Mouse (Mus musculus) hindbrain, embryonic 10.5 days (tissue): ENCODE measurements around the gene C6. TPM values are rescaled to one million over a fixed set of nuclear protein-coding genes. Genes with fewer than 3 reads are reported as not detected.

ENCODE experiments used
- DNase-seq: peaks from one replicate; pipeline ENCODE4 v3.0.0-alpha.2; 2017; ENCODE audit warnings: low spot score
- H3K27ac ChIP-seq: fragments of 300-500 bp; sonication (generic); 2 replicates; pipeline ENCODE4 v1.5.1; 2016; ENCODE audit warnings: mild to moderate bottlenecking, moderate library complexity
- H3K27me3 ChIP-seq: fragments of 300-500 bp; sonication (generic); 2 replicates; pipeline ENCODE4 v1.6.1; 2016; ENCODE audit warnings: mild to moderate bottlenecking; ENCODE audit not compliant: poor library complexity, insufficient read depth, severe bottlenecking
- H3K36me3 ChIP-seq: fragments of 300-500 bp; sonication (generic); 2 replicates; pipeline ENCODE4 v1.6.1; 2016; ENCODE audit warnings: mild to moderate bottlenecking, moderate library complexity
- H3K4me1 ChIP-seq: fragments of 300-500 bp; sonication (generic); replicated peaks from 2 replicates; pipeline ENCODE4 v1.6.1; 2016; ENCODE audit warnings: mild to moderate bottlenecking
- H3K4me3 ChIP-seq: fragments of 300-500 bp; sonication (generic); 2 replicates; pipeline ENCODE4 v1.5.1; 2016; ENCODE audit warnings: mild to moderate bottlenecking, moderate library complexity
- H3K9me3 ChIP-seq: fragments of 300-500 bp; sonication (generic); 2 replicates; pipeline ENCODE4 v1.6.1; 2016; ENCODE audit warnings: mild to moderate bottlenecking, moderate library complexity
- WGBS: fragments of 180-500 bp; shearing (Covaris S2); methylation state at CpG from one replicate; pipeline ENCODE4 v1.1.7; 2016; 5-methylcytosine and 5-hydroxymethylcytosine counted together
- polyA plus RNA-seq: library from polyadenylated mRNA; unstranded; fragments of >200 nt; fragmentation: Nextera tagmentation; extraction: Ambion mirVana; gene quantifications from 2 replicates; pipeline ENCODE4 v1.2.1, GENCODE M21; 2016

Gene C6
- polyA plus RNA-seq, 1 experiment from 2014 or later, result not detected

DNA sequence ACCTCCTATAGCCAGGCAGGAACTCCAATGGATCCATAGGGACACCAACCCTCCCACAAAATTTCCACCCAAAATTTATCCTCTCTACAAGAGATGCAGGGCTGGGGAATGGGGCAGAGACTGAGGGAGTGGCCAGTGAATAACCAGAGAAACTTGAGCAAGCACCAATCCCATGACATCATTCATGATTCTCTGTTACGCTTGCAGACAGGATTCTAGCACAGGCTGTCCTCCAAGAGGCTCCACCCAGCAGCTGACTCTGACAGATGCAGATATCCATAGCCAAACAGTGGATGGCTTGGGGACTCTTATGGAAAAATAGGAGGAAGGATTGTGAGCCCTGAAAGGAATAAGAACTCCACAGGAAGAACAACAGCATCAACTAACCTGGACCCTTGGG, 94.2 kb downstream of the C6 start:
- no peaks in the 10 kb centered on the region for H3K36me3 ChIP-seq
- DNase-seq, result no peak
- H3K4me3 ChIP-seq, result no peak overlapping the region
- H3K4me1 ChIP-seq, result no peaks in the 10 kb centered on the region
- no peak overlapping the region for H3K27ac ChIP-seq
- peaks cover 3% of the 10 kb centered on the region; the same call in 1 of the 2 replicates for H3K9me3 ChIP-seq
- no peaks in the 10 kb centered on the region for H3K27me3 ChIP-seq
- 89% methylated on average over 1 of the region's 1 CpGs for WGBS

DNA sequence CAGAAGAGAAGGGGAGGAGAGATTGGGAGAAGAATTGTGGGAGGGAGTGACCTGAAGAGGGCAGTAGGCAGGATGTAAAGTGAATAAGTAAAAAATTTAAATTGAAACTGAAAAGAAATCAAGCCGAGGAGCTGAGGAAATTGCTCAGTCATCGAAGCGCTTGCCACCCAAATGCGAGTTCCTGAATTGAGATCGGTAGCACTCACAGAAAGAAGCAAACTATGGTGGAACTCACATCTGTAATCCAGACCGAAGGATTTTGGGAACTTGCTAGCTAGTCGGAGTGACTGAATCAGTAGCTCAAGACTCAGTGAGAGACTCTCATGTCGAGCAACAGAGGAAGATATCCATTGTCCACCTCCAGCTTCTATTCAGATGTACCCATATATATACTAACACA, 94.8 kb downstream of the C6 start:
- Histone ChIP-seq H3K9me3 (no peaks in the 10 kb centered on the region), H3K4me3 (no peak overlapping the region), H3K36me3 (no peaks in the 10 kb centered on the region), H3K27ac (no peak overlapping the region), H3K4me1 (no peaks in the 10 kb centered on the region), H3K27me3 (no peaks in the 10 kb centered on the region)
- WGBS, result 93% methylated on average over 8 of the region's 8 CpGs
- DNase-seq, result no peak

DNA sequence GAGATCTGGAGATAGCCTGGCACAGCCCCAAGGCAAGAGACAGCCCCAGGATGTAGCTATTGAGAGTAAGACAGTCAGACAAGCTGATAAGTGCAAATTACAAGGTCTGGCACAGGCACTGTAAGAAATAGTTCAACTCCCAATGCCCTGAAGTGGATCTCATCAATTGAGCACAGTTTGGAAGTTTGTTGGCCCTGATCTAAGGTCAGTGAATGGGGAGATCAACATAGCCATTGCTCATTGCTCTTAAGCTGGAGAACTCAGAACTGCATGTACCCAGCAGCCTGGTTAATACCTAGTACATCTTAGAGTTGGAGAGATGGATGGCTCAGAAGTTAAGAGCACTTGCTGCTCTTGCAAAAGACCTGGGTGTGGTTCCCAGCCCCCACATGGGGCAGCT, 100.8 kb downstream of the C6 start:
- no peaks in the 10 kb centered on the region for H3K9me3 ChIP-seq
- H3K27me3 ChIP-seq, result no peaks in the 10 kb centered on the region
- no peak overlapping the region for H3K4me3 ChIP-seq
- H3K27ac ChIP-seq, result no peak overlapping the region
- DNase-seq, result no peak
- no peaks in the 10 kb centered on the region for H3K4me1 ChIP-seq
- H3K36me3 ChIP-seq, result no peaks in the 10 kb centered on the region

DNA sequence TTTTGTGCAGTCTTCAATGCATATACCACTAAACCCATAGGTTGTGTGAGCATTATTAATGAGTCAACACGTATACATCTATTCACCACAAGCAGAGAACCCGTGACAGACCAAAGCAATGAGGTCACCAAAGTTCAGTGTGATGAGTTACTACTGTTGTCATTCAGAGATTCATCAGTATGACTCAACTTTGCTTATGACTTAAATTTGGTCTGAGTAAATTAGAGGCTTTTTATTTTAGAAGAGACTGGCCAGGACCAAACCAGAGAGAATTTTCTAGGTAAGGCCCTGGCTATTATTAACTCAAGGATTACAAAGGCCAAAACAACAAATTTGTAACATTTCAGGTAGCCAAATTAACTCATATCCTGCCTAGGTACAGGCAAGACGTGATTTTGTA, 109.4 kb downstream of the C6 start:
- Histone ChIP-seq H3K27me3 (no peaks in the 10 kb centered on the region), H3K9me3 (no peaks in the 10 kb centered on the region), H3K4me1 (no peaks in the 10 kb centered on the region), H3K27ac (no peak overlapping the region), H3K36me3 (no peaks in the 10 kb centered on the region), H3K4me3 (no peak overlapping the region)
- DNase-seq, result no peak
- 85% methylated on average over 3 of the region's 3 CpGs for whole genome bisulfite sequencing

DNA sequence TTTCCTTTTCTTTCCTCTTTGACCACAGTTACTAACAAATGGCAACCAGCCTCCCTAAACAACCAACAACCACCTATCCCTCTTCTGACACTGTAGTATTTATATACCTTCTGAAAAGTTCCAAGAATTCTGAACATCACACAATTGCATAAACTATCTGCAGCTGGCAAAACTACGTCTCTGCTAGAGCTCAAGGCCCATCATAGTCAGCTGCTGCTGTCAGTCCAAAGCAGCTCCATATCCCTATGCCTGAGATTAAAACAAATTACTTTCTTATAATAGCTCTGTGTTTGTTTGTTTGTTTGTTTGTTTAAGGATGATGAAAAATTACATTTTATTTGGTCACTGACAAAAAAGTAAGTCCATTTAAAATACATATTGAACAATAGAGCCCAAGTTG, 123.0 kb downstream of the C6 start:
- H3K4me3 ChIP-seq, result no peak overlapping the region
- DNase-seq, result no peak
- no peak overlapping the region for H3K27ac ChIP-seq
- no peaks in the 10 kb centered on the region for H3K36me3 ChIP-seq
- no peaks in the 10 kb centered on the region for H3K27me3 ChIP-seq
- 93% methylated on average over 1 of the region's 1 CpGs for WGBS
- no peaks in the 10 kb centered on the region for H3K4me1 ChIP-seq
- H3K9me3 ChIP-seq, result no peaks in the 10 kb centered on the region

Other genes with a start within 250 kb of the C6 start
- gene Mroh2b, start 171.6 kb downstream of the C6 start, polyA plus RNA-seq, result not detected in 2 replicates